Mouse (Mus musculus): ENCODE measurements at regions not wholly inside any gene's neighbourhood (a gene's known extent, or its start where the extent isn't known, plus 50 kb on each side); places are given as distances from the start of the nearest gene placed in this dataset.

- H3K4me1 ChIP-seq (ENCODE audit: control insufficient read depth, insufficient read depth, low read length) = peaks cover under 1% of the 10 kb centered on the region; the same call in 1 of the 2 replicates
- no peak overlapping the region for H3K4me3 ChIP-seq (ENCODE audit: insufficient read depth, low read depth, low read length)
- H3K79me2 ChIP-seq (ENCODE audit: control insufficient read depth, insufficient read depth, low read length) = no peaks in the 10 kb centered on the region
- no peak for DNase-seq (ENCODE audit: extremely low read depth, low read depth, low spot score)
- H3K9ac ChIP-seq (ENCODE audit: low read depth, low read length) = no peak overlapping the region
- no peak overlapping the region for H3K27ac ChIP-seq (replicated peaks; ENCODE audit: insufficient read depth, low read depth, low read length)
- H3K27me3 ChIP-seq (ENCODE audit: control insufficient read depth, insufficient read depth, low read length) = no peaks in the 10 kb centered on the region
- WGBS = 84% methylated on average over 5 of the region's 5 CpGs
- H3K36me3 ChIP-seq (ENCODE audit: control insufficient read depth, insufficient read depth, low read length) = no peaks in the 10 kb centered on the region
- TF ChIP-seq POLR2A (IDR thresholded peaks at IDR 0.05; ENCODE audit: extremely low read depth, insufficient read depth, low read length) = no peak
- no peak for TF ChIP-seq CTCF (IDR thresholded peaks at IDR 0.05; ENCODE audit: low read depth, low read length)
These were observed 312.9 kb downstream of the Klf5 start for GRCm38 (mm10) chr14:99611435-99611834.

GRCm38 (mm10) chr14:99612114-99612513 lies 313.6 kb downstream of the Klf5 start:
- H3K27me3 ChIP-seq (ENCODE audit: control insufficient read depth, insufficient read depth, low read length) = no peaks in the 10 kb centered on the region
- no peaks in the 10 kb centered on the region for H3K79me2 ChIP-seq (ENCODE audit: control insufficient read depth, insufficient read depth, low read length)
- no peaks in the 10 kb centered on the region for H3K36me3 ChIP-seq (ENCODE audit: control insufficient read depth, insufficient read depth, low read length)
- H3K9ac ChIP-seq (ENCODE audit: low read depth, low read length) = no peak overlapping the region
- 44% methylated on average over 3 of the region's 3 CpGs for WGBS
- no peak for TF ChIP-seq CTCF (IDR thresholded peaks at IDR 0.05; ENCODE audit: low read depth, low read length)
- TF ChIP-seq POLR2A (IDR thresholded peaks at IDR 0.05; ENCODE audit: extremely low read depth, insufficient read depth, low read length) = no peak
- peak; percentile 46 for DNase-seq (ENCODE audit: extremely low read depth, low read depth, low spot score)
- no peak overlapping the region for H3K27ac ChIP-seq (replicated peaks; ENCODE audit: insufficient read depth, low read depth, low read length)
- no peak overlapping the region for H3K4me3 ChIP-seq (ENCODE audit: insufficient read depth, low read depth, low read length)
- H3K4me1 ChIP-seq (ENCODE audit: control insufficient read depth, insufficient read depth, low read length) = peaks cover 3% of the 10 kb centered on the region; the same call in 1 of the 2 replicates

GRCm38 (mm10) chr14:99614748-99615147 lies 316.3 kb downstream of the Klf5 start:
- TF ChIP-seq CTCF (IDR thresholded peaks at IDR 0.05; ENCODE audit: low read depth, low read length) (no peak), POLR2A (IDR thresholded peaks at IDR 0.05; ENCODE audit: extremely low read depth, insufficient read depth, low read length) (no peak)
- peaks cover 5% of the 10 kb centered on the region; the same call in 1 of the 2 replicates for H3K4me1 ChIP-seq (ENCODE audit: control insufficient read depth, insufficient read depth, low read length)
- H3K9ac ChIP-seq (ENCODE audit: low read depth, low read length) = no peak overlapping the region
- no peak for DNase-seq (ENCODE audit: extremely low read depth, low read depth, low spot score)
- no peak overlapping the region for H3K27ac ChIP-seq (replicated peaks; ENCODE audit: insufficient read depth, low read depth, low read length)
- WGBS = 90% methylated on average over 3 of the region's 3 CpGs
- no peaks in the 10 kb centered on the region for H3K27me3 ChIP-seq (ENCODE audit: control insufficient read depth, insufficient read depth, low read length)
- no peaks in the 10 kb centered on the region for H3K36me3 ChIP-seq (ENCODE audit: control insufficient read depth, insufficient read depth, low read length)
- no peaks in the 10 kb centered on the region for H3K79me2 ChIP-seq (ENCODE audit: control insufficient read depth, insufficient read depth, low read length)
- no peak overlapping the region for H3K4me3 ChIP-seq (ENCODE audit: insufficient read depth, low read depth, low read length)

GRCm38 (mm10) chr14:99616655-99617335 lies 318.3 kb downstream of the Klf5 start:
- Histone ChIP-seq H3K4me3 (ENCODE audit: insufficient read depth, low read depth, low read length) (no peak overlapping the region), H3K27ac (replicated peaks; ENCODE audit: insufficient read depth, low read depth, low read length) (no peak overlapping the region), H3K36me3 (ENCODE audit: control insufficient read depth, insufficient read depth, low read length) (no peaks in the 10 kb centered on the region), H3K9ac (ENCODE audit: low read depth, low read length) (no peak overlapping the region), H3K4me1 (ENCODE audit: control insufficient read depth, insufficient read depth, low read length) (peaks cover 5% of the 10 kb centered on the region; the same call in 1 of the 2 replicates), H3K79me2 (ENCODE audit: control insufficient read depth, insufficient read depth, low read length) (no peaks in the 10 kb centered on the region), H3K27me3 (ENCODE audit: control insufficient read depth, insufficient read depth, low read length) (no peaks in the 10 kb centered on the region)
- WGBS = 31% methylated on average over 7 of the region's 7 CpGs
- TF ChIP-seq POLR2A (IDR thresholded peaks at IDR 0.05; ENCODE audit: extremely low read depth, insufficient read depth, low read length) = no peak
- no peak for TF ChIP-seq CTCF (IDR thresholded peaks at IDR 0.05; ENCODE audit: low read depth, low read length)
- peak; percentile 52 for DNase-seq (ENCODE audit: extremely low read depth, low read depth, low spot score)

GRCm38 (mm10) chr14:99617374-99617773 lies 318.9 kb downstream of the Klf5 start:
- H3K27me3 ChIP-seq (ENCODE audit: control insufficient read depth, insufficient read depth, low read length) = no peaks in the 10 kb centered on the region
- DNase-seq (ENCODE audit: extremely low read depth, low read depth, low spot score) = no peak
- H3K79me2 ChIP-seq (ENCODE audit: control insufficient read depth, insufficient read depth, low read length) = no peaks in the 10 kb centered on the region
- H3K4me3 ChIP-seq (ENCODE audit: insufficient read depth, low read depth, low read length) = no peak overlapping the region
- H3K4me1 ChIP-seq (ENCODE audit: control insufficient read depth, insufficient read depth, low read length) = peaks cover 5% of the 10 kb centered on the region; the same call in 1 of the 2 replicates
- 66% methylated on average over 2 of the region's 2 CpGs for WGBS
- no peak for TF ChIP-seq POLR2A (IDR thresholded peaks at IDR 0.05; ENCODE audit: extremely low read depth, insufficient read depth, low read length)
- no peak for TF ChIP-seq CTCF (IDR thresholded peaks at IDR 0.05; ENCODE audit: low read depth, low read length)
- H3K9ac ChIP-seq (ENCODE audit: low read depth, low read length) = no peak overlapping the region
- no peaks in the 10 kb centered on the region for H3K36me3 ChIP-seq (ENCODE audit: control insufficient read depth, insufficient read depth, low read length)
- H3K27ac ChIP-seq (replicated peaks; ENCODE audit: insufficient read depth, low read depth, low read length) = no peak overlapping the region

- Histone ChIP-seq H3K27ac (replicated peaks; ENCODE audit: insufficient read depth, low read depth, low read length) (no peak overlapping the region), H3K9ac (ENCODE audit: low read depth, low read length) (no peak overlapping the region), H3K36me3 (ENCODE audit: control insufficient read depth, insufficient read depth, low read length) (no peaks in the 10 kb centered on the region), H3K79me2 (ENCODE audit: control insufficient read depth, insufficient read depth, low read length) (no peaks in the 10 kb centered on the region), H3K4me3 (ENCODE audit: insufficient read depth, low read depth, low read length) (no peak overlapping the region), H3K4me1 (ENCODE audit: control insufficient read depth, insufficient read depth, low read length) (peaks cover 3% of the 10 kb centered on the region; the same call in 1 of the 2 replicates), H3K27me3 (ENCODE audit: control insufficient read depth, insufficient read depth, low read length) (no peaks in the 10 kb centered on the region)
- no peak for TF ChIP-seq POLR2A (IDR thresholded peaks at IDR 0.05; ENCODE audit: extremely low read depth, insufficient read depth, low read length)
- no peak for TF ChIP-seq CTCF (IDR thresholded peaks at IDR 0.05; ENCODE audit: low read depth, low read length)
- no peak for DNase-seq (ENCODE audit: extremely low read depth, low read depth, low spot score)
- WGBS = 87% methylated on average over 3 of the region's 3 CpGs
These were observed 323.0 kb downstream of the Klf5 start for GRCm38 (mm10) chr14:99621538-99621937.
